ENCODE assay signal across 8 mouse cellular contexts in genomic region chr4:134551494-134552316, GRCm38 (mm10). TPM values are rescaled to one million over a fixed set of nuclear protein-coding genes. Genes with fewer than 3 reads are reported as not detected.
DNase-seq lines count a peak whose midpoint lies in the region; ATAC-seq and TF ChIP-seq lines count a peak whose summit lies in the region.

Selenon (minus strand) TSS chr4:134552166.

- H3K4me3 ChIP-seq in left cerebral cortex, adult 2 months: peak within 1 kb of the TSS; percentile 60
- peak within 1 kb of the TSS; percentile 75 for H3K4me3 ChIP-seq in hindbrain, postnatal 0 days (ENCODE audit: low read length)
- peak within 1 kb of the TSS; percentile 54 for H3K4me3 ChIP-seq in stomach, postnatal 0 days (ENCODE audit: low read depth, low read length)

- no peak for TF ChIP-seq EP300 in stomach, postnatal 0 days (optimal IDR thresholded peaks at IDR 0.05)

- TF ChIP-seq CTCF in left cerebral cortex, adult 2 months (IDR thresholded peaks at IDR 0.05): no peak
- no peak for TF ChIP-seq CTCF in hindbrain, postnatal 0 days (IDR thresholded peaks at IDR 0.05; ENCODE audit: low read depth)
- TF ChIP-seq CTCF in stomach, postnatal 0 days (IDR thresholded peaks at IDR 0.05; ENCODE audit: low read depth): no peak

- intact Hi-C loops in left cerebral cortex, adult 2 months (cut with DNase I): no loop called here
- intact Hi-C loops in gastrocnemius, postnatal 14 days (cut with DNase I; ENCODE audit: low total_unique reads): no loop called here
- intact Hi-C loops in left cerebral cortex, postnatal 4 days (cut with DNase I): no loop called here

- no peaks in the 10 kb centered on the region for H3K9me3 ChIP-seq in hindbrain, postnatal 0 days (ENCODE audit: low read length)
- no peaks in the 10 kb centered on the region for H3K9me3 ChIP-seq in stomach, postnatal 0 days (ENCODE audit: control insufficient read depth, low read length)

- peak within 1 kb of the TSS; percentile 92 for H3K9ac ChIP-seq in hindbrain, postnatal 0 days (replicated peaks; ENCODE audit: low read length)
- peak within 1 kb of the TSS; percentile 85 for H3K9ac ChIP-seq in stomach, postnatal 0 days (ENCODE audit: low read length)

- no peaks in the 10 kb centered on the region for H3K4me1 ChIP-seq in hindbrain, postnatal 0 days (ENCODE audit: insufficient read depth, low read length)
- 0 out of 2 replicates have a peak, but pooled peaks cover 6% of the 10 kb centered on the region for H3K4me1 ChIP-seq in stomach, postnatal 0 days (replicated peaks; ENCODE audit: control insufficient read depth, insufficient read depth)

- no peaks in the 10 kb centered on the region for H3K27me3 ChIP-seq in hindbrain, postnatal 0 days (ENCODE audit: insufficient read depth, low read length)
- H3K27me3 ChIP-seq in stomach, postnatal 0 days (ENCODE audit: control insufficient read depth, insufficient read depth, low read length): no peaks in the 10 kb centered on the region

- DNase-seq in left cerebral cortex, adult 2 months (ENCODE audit: extremely low spot score in 1 of 2, low spot score in 2 of 2): peak; percentile 58 to 68
- DNase-seq in left cerebral cortex, adult 11 months (ENCODE audit: low spot score): no peak
- peak; percentile 75 to 88 for DNase-seq in cerebellum, postnatal 10 days
- DNase-seq in gastrocnemius, postnatal 14 days: peak; percentile 81
- DNase-seq in hindbrain, postnatal 0 days (ENCODE audit: low spot score): peak; percentile 60
- peak; percentile 74 for DNase-seq in left cerebral cortex, postnatal 4 days
- peak; percentile 72 for DNase-seq in stomach, postnatal 0 days (ENCODE audit: low spot score)

- ATAC-seq in hindbrain, postnatal 0 days: peak; percentile 74
- ATAC-seq in megakaryocyte progenitor cell, adult 5-6 weeks (replicated peaks; ENCODE audit: poor library complexity): peak; percentile 20; the same call in 1 of the 2 replicates
- ATAC-seq in stomach, postnatal 0 days (ENCODE audit: low FRiP score, low TSS enrichment): peak; percentile 62

- WGBS in hindbrain, postnatal 0 days: under 1% methylated on average over 58 of the region's 67 CpGs
- WGBS in stomach, postnatal 0 days: under 1% methylated on average over 43 of the region's 67 CpGs

- H3K36me3 ChIP-seq in hindbrain, postnatal 0 days (ENCODE audit: insufficient read depth, low read length): peaks cover 5% of the 10 kb centered on the region; the same call in 1 of the 2 replicates
- H3K36me3 ChIP-seq in stomach, postnatal 0 days (ENCODE audit: control insufficient read depth, insufficient read depth, low read length): no peaks in the 10 kb centered on the region; the same call in 1 of the 2 replicates

- peak within 1 kb of the TSS; percentile 69 for H3K4me2 ChIP-seq in hindbrain, postnatal 0 days (ENCODE audit: low read depth, low read length)
- H3K4me2 ChIP-seq in stomach, postnatal 0 days (replicated peaks; ENCODE audit: low read depth): peak within 1 kb of the TSS; percentile 87

- peak within 1 kb of the TSS; percentile 62 for H3K27ac ChIP-seq in left cerebral cortex, adult 2 months
- H3K27ac ChIP-seq in hindbrain, postnatal 0 days: peak within 1 kb of the TSS; percentile 89
- peak within 1 kb of the TSS; percentile 86 for H3K27ac ChIP-seq in stomach, postnatal 0 days (replicated peaks)

RNA-seq across cellular contexts. Expression of gene Selenon, which starts in this region (rescaled TPM):
- total RNA-seq in left cerebral cortex, adult 2 months (2021): 10 to 100 TPM; 22.2 to 23.2 TPM
- total RNA-seq in gastrocnemius, postnatal 14 days (2021): 10 to 100 TPM; 16.4 to 18.5 TPM
- 30.4 and 32.7 TPM in 2 replicates for total RNA-seq in hindbrain, postnatal 0 days (2014; rRNA removed)
- 10.0 and 11.3 TPM in 2 replicates for polyA plus RNA-seq in hindbrain, postnatal 0 days (2015; fragmentation: Nextera tagmentation; extraction: Ambion mirVana)
- total RNA-seq in left cerebral cortex, postnatal 4 days (2021): 10 to 100 TPM; 30.2 to 30.4 TPM
- total RNA-seq in megakaryocyte progenitor cell, adult 5-6 weeks (2015): 31.0 and 32.8 TPM in 2 replicates
- 6.0 and 7.0 TPM in 2 replicates for total RNA-seq in megakaryocyte progenitor cell, adult 5-6 weeks (2017)
- 8.6 and 12.1 TPM in 2 replicates for polyA plus RNA-seq in stomach, postnatal 0 days (2015; fragmentation: Nextera tagmentation; extraction: Ambion mirVana)

Comparison
In these comparisons a context has a peak if more than half of its experiments do, and no peak if none do; other contexts are left out.
1. ATAC-seq: peak in every context shown above with its lines; median percentile 74 in hindbrain, postnatal 0 days; 62 in stomach, postnatal 0 days; 20 in megakaryocyte progenitor cell, adult 5-6 weeks.